In the genomic region with DNA sequence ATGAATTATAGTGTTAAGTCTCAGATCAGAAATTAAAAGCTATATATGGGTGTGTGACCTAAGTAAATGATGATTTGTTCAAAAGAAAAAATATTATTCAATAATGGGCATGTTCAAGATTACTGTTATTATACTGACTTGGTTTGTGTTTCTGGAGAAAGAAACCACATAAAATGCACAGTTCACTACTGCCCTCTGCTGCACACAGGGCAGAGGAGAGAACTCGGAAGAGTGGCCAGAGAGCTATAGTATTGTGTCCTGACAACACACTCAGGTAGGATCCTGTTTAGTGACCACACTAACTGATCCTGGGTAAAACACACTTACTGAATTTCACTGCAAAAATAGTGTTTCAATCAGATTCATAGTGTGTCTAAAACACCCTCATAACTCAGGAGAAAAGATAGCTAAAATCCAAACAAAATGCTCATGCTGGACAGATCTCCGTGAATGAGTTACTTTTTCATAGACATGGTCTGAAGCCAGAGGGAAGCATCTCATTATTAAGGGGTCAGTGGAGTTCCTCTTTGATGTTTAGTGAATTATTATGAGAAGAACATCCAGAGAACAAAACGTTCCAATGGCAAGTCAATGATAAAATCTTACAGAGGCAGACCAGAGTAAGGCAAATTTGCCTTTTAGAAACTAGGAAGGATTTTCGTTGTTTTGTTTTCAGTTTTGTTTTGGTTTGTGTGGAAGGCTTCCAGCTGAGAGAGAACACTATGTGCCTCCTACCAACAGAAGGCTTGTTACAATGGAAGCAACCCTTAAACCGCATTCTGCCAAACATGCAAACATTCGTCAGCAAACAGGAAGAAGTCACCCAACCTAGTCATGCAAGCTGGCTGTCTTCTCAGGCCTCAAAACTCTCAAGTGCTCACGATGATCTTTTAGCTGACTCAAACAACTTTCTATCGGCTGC, we compare ENCODE assay signal across 8 mouse cellular contexts.
DNase-seq lines count a peak whose midpoint lies in the region; ATAC-seq and TF ChIP-seq lines count a peak whose summit lies in the region.

No protein-coding gene starts in this region.

- H3K27me3 ChIP-seq in G1E (ENCODE audit: insufficient read depth, low read length): no peaks in the 10 kb centered on the region
- H3K27me3 ChIP-seq in kidney, embryonic 16.5 days (ENCODE audit: insufficient read depth, low read length): no peaks in the 10 kb centered on the region
- no peaks in the 10 kb centered on the region for H3K27me3 ChIP-seq in liver, embryonic 14.5 days (ENCODE audit: control insufficient read depth, insufficient read depth, low read length)
- no peaks in the 10 kb centered on the region for H3K27me3 ChIP-seq in thymus, adult 2 months (ENCODE audit: control insufficient read depth, insufficient read depth, low read length)

- DNase-seq in 3T3-L1 (ENCODE audit: low read depth, low spot score): peak; percentile 75
- no peak for DNase-seq in G1E (ENCODE audit: low spot score)
- no peak for DNase-seq in liver, embryonic 14.5 days (ENCODE audit: low read depth in 3 of 3, low spot score in 3 of 3)
- peak; percentile 14 for DNase-seq in neural tube, embryonic 10.5 days (ENCODE audit: extremely low spot score, low spot score)
- DNase-seq in thymus, adult 2 months: peak; percentile 37

- H3K4me1 ChIP-seq in G1E (ENCODE audit: insufficient read depth, low read depth, low read length): peaks cover 3% of the 10 kb centered on the region; the same call in 1 of the 2 replicates
- no peaks in the 10 kb centered on the region for H3K4me1 ChIP-seq in cortical plate, adult 2 months (ENCODE audit: control insufficient read depth, insufficient read depth, low read length)
- no peaks in the 10 kb centered on the region for H3K4me1 ChIP-seq in kidney, embryonic 16.5 days (ENCODE audit: insufficient read depth, low read length)
- H3K4me1 ChIP-seq in liver, embryonic 14.5 days (replicated peaks; ENCODE audit: control insufficient read depth in 2 of 2, insufficient read depth in 2 of 2, low read length in 1 of 2): no peaks in the 10 kb centered on the region
- no peaks in the 10 kb centered on the region for H3K4me1 ChIP-seq in thymus, adult 2 months (replicated peaks; ENCODE audit: control insufficient read depth, insufficient read depth, low read length)

- H3K4me3 ChIP-seq in G1E (ENCODE audit: low read depth, low read length): no peak overlapping the region
- H3K4me3 ChIP-seq in cortical plate, adult 2 months (ENCODE audit: insufficient read depth, low read length): no peak overlapping the region
- H3K4me3 ChIP-seq in kidney, embryonic 16.5 days (ENCODE audit: low read length): no peak overlapping the region
- no peak overlapping the region for H3K4me3 ChIP-seq in liver, embryonic 14.5 days (ENCODE audit: insufficient read depth in 1 of 2, low read depth in 2 of 2, low read length in 2 of 2)
- no peak overlapping the region for H3K4me3 ChIP-seq in thymus, adult 2 months (ENCODE audit: control insufficient read depth, insufficient read depth, low read length)

- H3K36me3 ChIP-seq in G1E (replicated peaks): no peaks in the 10 kb centered on the region
- H3K36me3 ChIP-seq in kidney, embryonic 16.5 days (ENCODE audit: insufficient read depth, low read length): no peaks in the 10 kb centered on the region
- no peaks in the 10 kb centered on the region for H3K36me3 ChIP-seq in liver, embryonic 14.5 days (replicated peaks; ENCODE audit: control insufficient read depth, insufficient read depth, low read depth)
- no peaks in the 10 kb centered on the region for H3K36me3 ChIP-seq in thymus, adult 2 months (ENCODE audit: control insufficient read depth, insufficient read depth, low read length)

- peak; percentile 29; the same call in 1 of the 2 replicates for TF ChIP-seq CTCF in G1E (IDR thresholded peaks at IDR 0.05; ENCODE audit: low read depth, low read length)
- peak; percentile 69 for TF ChIP-seq CTCF in cortical plate, adult 2 months (IDR thresholded peaks at IDR 0.05; ENCODE audit: extremely low read depth, insufficient read depth, low read length)
- TF ChIP-seq CTCF in liver, embryonic 14.5 days (IDR thresholded peaks at IDR 0.05; ENCODE audit: low read depth): peak; percentile 72
- no peak for TF ChIP-seq CTCF in thymus, adult 2 months (IDR thresholded peaks at IDR 0.05; ENCODE audit: borderline replicate concordance, control insufficient read depth, extremely low read depth, insufficient read depth, low read length, poor library complexity)

- peak; percentile 60 for ATAC-seq in G1E (ENCODE audit: extremely low read depth, insufficient number of reproducible peaks, low FRiP score, poor library complexity, severe bottlenecking)
- peak; percentile 77 for ATAC-seq in granulocyte monocyte progenitor cell, adult 5-6 weeks (replicated peaks; ENCODE audit: poor library complexity, severe bottlenecking)
- ATAC-seq in kidney, embryonic 16.5 days (ENCODE audit: low FRiP score, low TSS enrichment): peak; percentile 65; the same call in 1 of the 2 replicates
- ATAC-seq in liver, embryonic 14.5 days (ENCODE audit: insufficient read depth): peak; percentile 57; the same call in 1 of the 2 replicates

- no peaks in the 10 kb centered on the region for H3K9me3 ChIP-seq in G1E (replicated peaks)
- no peaks in the 10 kb centered on the region for H3K9me3 ChIP-seq in kidney, embryonic 16.5 days (ENCODE audit: low read length)
- no peaks in the 10 kb centered on the region for H3K9me3 ChIP-seq in liver, embryonic 14.5 days (ENCODE audit: control insufficient read depth, low read length)

- no peak for TF ChIP-seq EP300 in liver, embryonic 14.5 days (IDR thresholded peaks at IDR 0.05; ENCODE audit: low read depth)

- 0 out of 2 replicates have a peak overlapping the region, but pooled peaks have one; percentile 2 for H3K4me2 ChIP-seq in kidney, embryonic 16.5 days (replicated peaks; ENCODE audit: low read depth, low read length)
- no peak overlapping the region for H3K4me2 ChIP-seq in liver, embryonic 14.5 days (ENCODE audit: low read depth)

- H3K27ac ChIP-seq in cortical plate, adult 2 months (ENCODE audit: insufficient read depth, low read length): no peak overlapping the region
- H3K27ac ChIP-seq in kidney, embryonic 16.5 days (ENCODE audit: low read length): no peak overlapping the region
- no peak overlapping the region for H3K27ac ChIP-seq in liver, embryonic 14.5 days
- H3K27ac ChIP-seq in thymus, adult 2 months (ENCODE audit: control insufficient read depth, insufficient read depth, low read length): no peak overlapping the region

- H3K9ac ChIP-seq in kidney, embryonic 16.5 days (replicated peaks; ENCODE audit: low read length): no peak overlapping the region
- H3K9ac ChIP-seq in liver, embryonic 14.5 days (replicated peaks): no peak overlapping the region

- no peak for TF ChIP-seq POLR2A in cortical plate, adult 2 months (IDR thresholded peaks at IDR 0.05; ENCODE audit: extremely low read depth, insufficient read depth, low read length)
- TF ChIP-seq POLR2A in thymus, adult 2 months (IDR thresholded peaks at IDR 0.05; ENCODE audit: control insufficient read depth, extremely low read depth, insufficient read depth, low read length, poor library complexity): no peak

- WGBS in kidney, embryonic 16.5 days: 44% methylated on average over 8 of the region's 8 CpGs
- WGBS in liver, embryonic 14.5 days (ENCODE audit: insufficient replicate concordance): 48% methylated on average over 8 of the region's 8 CpGs
- WGBS in thymus, adult 2 months: 57% methylated on average over 8 of the region's 8 CpGs

Comparison
In these comparisons a context has a peak if more than half of its experiments do, and no peak if none do; other contexts are left out.
1. DNase-seq: peak in 3T3-L1 (single experiment), neural tube, embryonic 10.5 days (single experiment) and thymus, adult 2 months (single experiment); none in G1E (single experiment) and liver, embryonic 14.5 days (0 of 3).
2. Peak in every context shown above with its lines, with median percentiles within 50 percentile points of each other: ATAC-seq.